Comparison of ENCODE assay signal across 18 mouse cellular contexts in genomic region chr6:55944709-55945108, GRCm38 (mm10).
DNase-seq lines count a peak whose midpoint lies in the region; TF ChIP-seq lines count a peak whose summit lies in the region.
"Had no signal": no experiment of that assay in that cellular context is flagged by ENCODE, and none has a peak within 500 bp of the region (broad histone marks: within the 10 kb centered on the region; RNA-seq: fewer than 3 reads in every experiment).

No protein-coding gene starts in this region.

- TF ChIP-seq CTCF in layer of hippocampus, adult 2 months (conservative IDR thresholded peaks at IDR 0.05), result no peak

- no peak for DNase-seq in layer of hippocampus, adult 2 months (ENCODE audit: low spot score in 2 of 2)
- DNase-seq in layer of hippocampus, postnatal 36 days, result no peak
- DNase-seq in brain, adult 2 months (ENCODE audit: low read depth, low spot score), result peak; percentile 35
- DNase-seq in telencephalon, adult 2 months (ENCODE audit: low read depth, low spot score), result peak; percentile 53
- DNase-seq in thymus, postnatal 14 days, result no peak
- DNase-seq: adrenal gland, adult 2 months; adrenal gland, postnatal 10 days; adrenal gland, postnatal 25 days; cerebellum, adult 11-12 months; cerebellum, adult 2 months; cerebellum, adult 9-10 months; cerebellum, postnatal 10 days; cerebellum, postnatal 25 days; forebrain, postnatal 0 days had no signal

- peak overlapping the region; percentile 70 for H3K27ac ChIP-seq in layer of hippocampus, adult 2 months
- H3K27ac ChIP-seq: embryonic facial prominence, embryonic 10.5 days; embryonic facial prominence, embryonic 12.5 days; forebrain, embryonic 13.5 days; forebrain, embryonic 15.5 days had no signal

- H3K4me3 ChIP-seq in layer of hippocampus, adult 2 months, result no peak overlapping the region
- H3K4me3 ChIP-seq: embryonic facial prominence, embryonic 10.5 days; embryonic facial prominence, embryonic 12.5 days; forebrain, embryonic 13.5 days; forebrain, embryonic 15.5 days had no signal

Comparison
In these comparisons a context has a peak if more than half of its experiments do, and no peak if none do; other contexts are left out.
1. DNase-seq: peak in brain, adult 2 months (single experiment) and telencephalon, adult 2 months (single experiment); none in layer of hippocampus, adult 2 months (0 of 2), layer of hippocampus, postnatal 36 days (0 of 2) and thymus, postnatal 14 days (single experiment).